Mouse (Mus musculus): Measurements from ENCODE around the gene Prss48.

Prss48 gene

GRCm38 (mm10) chr3:86002423-86002822 is at the start of gene Prss48:
TSS of gene Prss48 (minus strand) at chr3:86002491.
- DNase-seq, result no peak

GRCm38 (mm10) chr3:86049041-86049440 is 46.8 kb upstream of the Prss48 start:
- no peak for DNase-seq

- DNase-seq, result no peak
Measured at GRCm38 (mm10) chr3:86047686-86048408, 45.6 kb upstream of the Prss48 start.

- no peak for DNase-seq
Measured at GRCm38 (mm10) chr3:86040286-86041201, 38.3 kb upstream of the Prss48 start.

GRCm38 (mm10) chr3:86038648-86039047 is 36.4 kb upstream of the Prss48 start:
- peak in 1 of 2 experiments; percentile 13 for DNase-seq

GRCm38 (mm10) chr3:86037926-86038484 is 35.7 kb upstream of the Prss48 start:
- DNase-seq, result no peak

GRCm38 (mm10) chr3:86033455-86034090 is 31.3 kb upstream of the Prss48 start:
- no peak for DNase-seq

GRCm38 (mm10) chr3:86030566-86030965 is 28.3 kb upstream of the Prss48 start:
- DNase-seq, result no peak

GRCm38 (mm10) chr3:86028658-86029375 is 26.5 kb upstream of the Prss48 start:
- DNase-seq, result no peak

- DNase-seq, result no peak
Measured at GRCm38 (mm10) chr3:86025341-86026137, 23.2 kb upstream of the Prss48 start.

- no peak for DNase-seq
Measured at GRCm38 (mm10) chr3:86024065-86024795, 21.9 kb upstream of the Prss48 start.

- DNase-seq, result no peak
Measured at GRCm38 (mm10) chr3:86021651-86022050, 19.4 kb upstream of the Prss48 start.

GRCm38 (mm10) chr3:86020921-86021650 is 18.8 kb upstream of the Prss48 start:
- no peak for DNase-seq

- no peak for DNase-seq
Measured at GRCm38 (mm10) chr3:86017484-86017883, 15.2 kb upstream of the Prss48 start.

- DNase-seq, result no peak
Measured at GRCm38 (mm10) chr3:86016965-86017364, 14.7 kb upstream of the Prss48 start.

- DNase-seq, result no peak
Measured at GRCm38 (mm10) chr3:86013837-86014236, 11.5 kb upstream of the Prss48 start.

GRCm38 (mm10) chr3:86011833-86012232 is 9.5 kb upstream of the Prss48 start:
- DNase-seq, result peak; percentile 48 to 60

GRCm38 (mm10) chr3:86011373-86011772 is 9.1 kb upstream of the Prss48 start:
- no peak for DNase-seq

GRCm38 (mm10) chr3:86010618-86011017 is 8.3 kb upstream of the Prss48 start:
- no peak for DNase-seq

GRCm38 (mm10) chr3:86004751-86005150 is 2.5 kb upstream of the Prss48 start:
- DNase-seq, result no peak

Measured in kidney, adult 8-10 months (tissue).